Mouse (Mus musculus) kidney, adult 2 months (tissue): ENCODE measurements at regions not wholly inside any gene's neighbourhood (a gene's known extent, or its start where the extent isn't known, plus 50 kb on each side); places are given as distances from the start of the nearest gene placed in this dataset.

Experiments
- CTCF ChIP-seq: fragments of 200-500 bp; conservative IDR thresholded peaks from 2 replicates; pipeline ENCODE4 v1.5.1; 2011; ENCODE audit warnings: low read depth, mild to moderate bottlenecking, control low read depth, low read length, moderate library complexity, mixed read lengths; ENCODE audit not compliant: insufficient read depth, insufficient read length
- POLR2A ChIP-seq: fragments of 200-500 bp; IDR thresholded peaks from one replicate; pipeline ENCODE4 v1.6.1; 2011; ENCODE audit warnings: low read depth, low read length, control low read depth

- TF ChIP-seq POLR2A: no peak
- TF ChIP-seq CTCF: no peak
Observed at GRCm38 (mm10) chrX:107469242-107469641, 66.1 kb upstream of the Itm2a start.
